Mouse (Mus musculus) testis, adult 2 months (tissue): ENCODE measurements around the gene Pkp4. TPM values are rescaled to one million over a fixed set of nuclear protein-coding genes. Genes with fewer than 3 reads are reported as not detected.

Experiments
- H3K27ac ChIP-seq: fragments of 200-500 bp; 2 replicates; pipeline ENCODE4 v1.5.1; 2012; ENCODE audit warnings: low read depth, low read length; ENCODE audit not compliant: control insufficient read depth, insufficient read depth
- H3K27me3 ChIP-seq: fragments of 200-500 bp; 2 replicates; pipeline ENCODE4 v1.6.1; 2012; ENCODE audit warnings: mild to moderate bottlenecking, low read length, moderate library complexity; ENCODE audit not compliant: control insufficient read depth, insufficient read depth
- H3K36me3 ChIP-seq: fragments of 200-500 bp; 2 replicates; pipeline ENCODE4 v1.6.1; 2012; ENCODE audit warnings: mild to moderate bottlenecking, low read length; ENCODE audit not compliant: control insufficient read depth, insufficient read depth
- H3K4me1 ChIP-seq: fragments of 200-500 bp; 2 replicates; pipeline ENCODE4 v1.6.1; 2012; ENCODE audit warnings: low read length; ENCODE audit not compliant: control insufficient read depth, insufficient read depth
- H3K4me3 ChIP-seq: fragments of 200-500 bp; 2 replicates; pipeline ENCODE4 v1.5.1; 2012; ENCODE audit warnings: low read depth, mild to moderate bottlenecking, low read length, moderate library complexity, mixed read lengths; ENCODE audit not compliant: control insufficient read depth
- CTCF ChIP-seq: fragments of 200-500 bp; IDR thresholded peaks from 2 replicates; pipeline ENCODE4 v1.5.1; 2012; ENCODE audit warnings: low read depth, mild to moderate bottlenecking, inconsistent platforms, low read length, moderate library complexity; ENCODE audit not compliant: control insufficient read depth, insufficient read depth, insufficient replicate concordance
- POLR2A ChIP-seq: fragments of 200-500 bp; IDR thresholded peaks from 2 replicates; pipeline ENCODE4 v1.6.1; 2012; ENCODE audit warnings: low read depth, mild to moderate bottlenecking, inconsistent platforms, low read length, moderate library complexity; ENCODE audit not compliant: control insufficient read depth
- polyA plus RNA-seq: library from polyadenylated mRNA; depleted of rRNA; stranded (reverse); fragments of >200 nt; gene quantifications from 2 replicates; pipeline ENCODE4 v1.2.3, GENCODE M21; 2012; rRNA removed

Pkp4 gene
- polyA plus RNA-seq, 1 experiment, result 9.4 TPM

DNA sequence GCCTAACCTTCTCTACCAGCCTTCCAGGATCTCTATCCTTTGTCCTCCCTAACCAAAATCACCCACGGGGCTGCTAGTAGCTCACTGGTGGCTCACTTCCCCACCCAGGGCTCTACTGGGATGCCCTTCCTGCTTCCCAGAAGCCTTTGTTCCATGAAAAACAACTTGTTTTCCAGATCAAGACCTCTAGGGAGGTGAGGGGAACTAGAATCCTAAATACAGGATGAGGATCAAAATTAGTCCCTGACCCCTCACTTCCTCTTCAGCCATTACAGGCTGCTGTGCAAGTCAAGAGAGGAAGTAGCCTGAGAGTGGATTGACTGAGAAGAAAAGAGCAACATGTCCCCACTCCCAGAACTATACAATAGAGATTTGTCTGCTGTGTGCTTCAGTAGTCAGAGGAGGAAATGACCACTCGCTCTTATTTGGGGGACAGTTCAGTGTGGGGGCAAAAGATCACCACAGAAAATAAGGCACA is 240.3 kb downstream of the Pkp4 start:
- H3K27me3 ChIP-seq, result no peaks in the 10 kb centered on the region
- H3K27ac ChIP-seq, result no peak overlapping the region
- no peaks in the 10 kb centered on the region for H3K4me1 ChIP-seq

DNA sequence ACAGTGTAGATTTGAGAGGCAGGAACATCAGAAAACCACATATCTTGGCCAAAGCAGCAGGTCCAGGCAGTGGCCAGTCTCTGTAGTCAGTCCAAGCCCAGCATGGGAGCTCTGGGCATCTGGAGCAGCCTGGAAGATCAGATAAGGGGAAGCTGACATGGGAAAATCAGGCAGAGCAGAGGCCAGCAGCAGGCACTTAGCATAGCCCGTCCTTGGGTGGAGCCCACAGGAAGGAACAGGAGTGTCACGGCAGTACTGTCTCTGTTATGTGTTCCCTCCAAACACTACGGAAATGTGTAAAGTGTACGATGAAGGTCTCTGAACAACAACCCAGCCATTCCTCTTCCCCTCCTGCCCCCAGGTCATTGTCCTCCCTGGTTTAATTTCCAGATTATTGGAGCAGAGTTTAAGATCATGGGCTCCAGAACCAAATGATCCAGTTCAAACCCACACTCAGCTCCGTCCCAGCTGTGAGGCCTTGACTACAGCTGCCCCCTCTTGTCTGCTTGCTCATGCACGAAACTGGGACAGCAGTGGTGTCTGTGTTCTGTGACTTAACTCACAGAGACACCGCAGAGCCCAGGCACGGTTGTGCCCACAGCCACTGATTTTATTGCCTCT is 241.3 kb downstream of the Pkp4 start:
- TF ChIP-seq CTCF (no peak), POLR2A (no peak)

More for the DNA sequence above, 240.3 kb downstream of the Pkp4 start:
- no peak overlapping the region for H3K4me3 ChIP-seq
- H3K36me3 ChIP-seq, result no peaks in the 10 kb centered on the region
- TF ChIP-seq CTCF (no peak), POLR2A (no peak)

GRCm38 (mm10) chr2:59404022-59404421 is 243.4 kb downstream of the Pkp4 start:
- Histone ChIP-seq H3K36me3 (no peaks in the 10 kb centered on the region), H3K27me3 (no peaks in the 10 kb centered on the region), H3K4me1 (no peaks in the 10 kb centered on the region; the same call in 1 of the 2 replicates), H3K4me3 (no peak overlapping the region), H3K27ac (no peak overlapping the region)
- no peak for TF ChIP-seq POLR2A
- no peak for TF ChIP-seq CTCF

More for the DNA sequence above, 241.3 kb downstream of the Pkp4 start:
- Histone ChIP-seq H3K27ac (peak overlapping the region; percentile 19; the same call in 1 of the 2 replicates), H3K36me3 (no peaks in the 10 kb centered on the region), H3K27me3 (no peaks in the 10 kb centered on the region), H3K4me3 (no peak overlapping the region), H3K4me1 (no peaks in the 10 kb centered on the region)

Other genes with a start within 250 kb of the Pkp4 start
- gene Ccdc148, start 167 bp upstream of the Pkp4 start, polyA plus RNA-seq, result 3.7 and 4.2 TPM in 2 replicates